Mouse (Mus musculus) large intestine, adult 2 months (tissue): ENCODE measurements at regions not wholly inside any gene's neighbourhood (a gene's known extent, or its start where the extent isn't known, plus 50 kb on each side); places are given as distances from the start of the nearest gene placed in this dataset.
A peak's percentile ranks its signal among the peaks of the same experiment; 100 is the strongest.
"Not testable (repeated sequence)": the region's sequence is repeated elsewhere in the genome, so short reads cannot be mapped to it uniquely, and the experiment has no call there.

Experiments
- DNase-seq: peaks from one replicate; pipeline ENCODE4 v3.0.0-alpha.2; 2012; ENCODE audit warnings: low read depth, low spot score
- WGBS: fragments of 180-500 bp; shearing (Covaris S2); methylation state at CpG from one replicate; pipeline ENCODE4 v1.1.7; 2018; 5-methylcytosine and 5-hydroxymethylcytosine counted together

DNA sequence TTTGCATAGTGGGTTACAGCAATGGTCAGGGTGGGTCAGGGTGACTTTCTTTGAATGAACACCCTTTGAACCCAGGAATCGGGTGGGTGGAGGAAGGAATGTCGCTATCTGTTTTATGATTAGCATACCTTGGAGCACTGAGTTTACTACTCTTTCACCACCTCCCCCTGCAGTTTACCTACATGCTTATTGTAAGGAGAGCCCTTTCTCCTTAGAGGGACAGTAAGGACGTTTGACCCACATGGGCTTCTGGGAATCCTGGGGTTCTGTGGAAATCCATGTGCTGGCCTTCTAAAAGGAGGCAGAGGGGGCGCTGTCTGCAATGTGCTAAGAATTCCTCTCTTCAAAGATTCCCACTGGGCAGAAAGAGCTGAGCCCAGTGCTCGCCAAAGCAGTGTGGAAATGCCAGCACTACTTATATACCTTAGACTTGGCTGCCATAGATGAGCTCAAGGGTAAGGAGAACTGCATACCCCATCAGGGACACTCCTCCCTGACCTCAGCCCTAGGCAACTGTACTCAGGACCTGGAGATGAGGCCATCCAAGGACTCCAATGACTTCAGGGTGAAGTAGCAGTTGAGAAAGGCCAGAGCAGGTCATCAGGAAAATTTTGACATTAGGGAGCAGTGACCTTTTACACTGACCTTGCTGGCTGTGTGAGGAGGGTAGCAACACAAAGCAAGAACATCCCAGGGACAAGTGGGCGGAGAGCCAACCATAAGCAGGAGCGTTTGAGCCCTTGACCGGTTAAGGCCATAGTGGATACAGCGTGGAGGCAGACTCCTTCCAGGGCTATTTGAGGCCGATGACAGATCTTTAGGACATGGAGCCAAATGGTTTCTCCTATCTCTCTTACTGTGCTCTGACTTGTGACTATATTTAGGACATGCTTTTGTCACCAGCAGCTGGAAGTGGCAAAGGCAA lies 133.2 kb downstream of the Tcp10c start:
- DNase-seq, result no peak
- WGBS, result 66% methylated on average over 10 of the region's 10 CpGs

- WGBS, result 75% methylated on average over 9 of the region's 9 CpGs
- no peak for DNase-seq
Measured at GRCm38 (mm10) chr17:13488608-13489324, 134.4 kb downstream of the Tcp10c start.

DNA sequence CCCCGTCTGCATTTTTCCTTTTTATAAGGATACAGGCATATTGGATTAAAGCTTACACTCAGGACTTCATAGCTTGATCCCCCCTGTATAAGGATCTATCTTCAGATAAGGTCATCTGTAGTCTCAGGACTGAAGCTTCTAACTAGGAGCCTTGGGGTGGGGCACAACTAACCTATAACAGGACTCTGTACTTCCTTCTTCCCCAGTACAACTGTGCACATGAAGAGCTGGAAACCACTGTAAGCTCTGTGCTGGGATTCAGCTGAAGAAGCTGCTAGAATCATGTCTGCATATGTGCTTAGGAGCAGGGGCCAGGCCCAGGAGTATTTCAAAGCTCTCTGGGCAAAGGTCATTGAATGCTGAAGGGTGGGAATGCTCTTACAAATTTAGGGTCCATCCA lies 137.9 kb downstream of the Tcp10c start:
- not testable (repeated sequence) for DNase-seq
- WGBS, result 81% methylated on average over 1 of the region's 1 CpGs

GRCm38 (mm10) chr17:13492649-13493277 lies 138.4 kb downstream of the Tcp10c start:
- WGBS, result 12% methylated on average over 4 of the region's 7 CpGs
- DNase-seq, result not testable (repeated sequence)

DNA sequence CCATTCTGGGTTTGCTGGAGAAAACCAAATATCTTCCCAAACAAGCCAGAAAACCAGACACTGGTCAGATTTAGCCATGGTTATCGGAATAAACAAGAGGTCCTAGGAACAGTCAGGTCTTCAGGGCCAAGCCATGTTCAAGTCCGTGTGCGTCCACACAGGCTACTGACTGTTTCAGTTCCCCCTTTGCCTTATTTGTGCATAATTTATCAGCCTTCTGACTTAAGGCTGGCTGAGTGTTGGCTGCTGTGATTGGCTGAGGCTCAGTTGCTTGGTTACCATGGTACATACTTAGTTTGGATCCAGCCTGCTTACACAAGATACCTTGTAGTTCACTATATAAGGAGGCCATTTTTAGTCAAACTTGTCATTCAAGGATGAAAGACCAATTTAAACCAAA lies 139.5 kb downstream of the Tcp10c start:
- WGBS, result 85% methylated on average over 3 of the region's 3 CpGs
- not testable (repeated sequence) for DNase-seq

DNA sequence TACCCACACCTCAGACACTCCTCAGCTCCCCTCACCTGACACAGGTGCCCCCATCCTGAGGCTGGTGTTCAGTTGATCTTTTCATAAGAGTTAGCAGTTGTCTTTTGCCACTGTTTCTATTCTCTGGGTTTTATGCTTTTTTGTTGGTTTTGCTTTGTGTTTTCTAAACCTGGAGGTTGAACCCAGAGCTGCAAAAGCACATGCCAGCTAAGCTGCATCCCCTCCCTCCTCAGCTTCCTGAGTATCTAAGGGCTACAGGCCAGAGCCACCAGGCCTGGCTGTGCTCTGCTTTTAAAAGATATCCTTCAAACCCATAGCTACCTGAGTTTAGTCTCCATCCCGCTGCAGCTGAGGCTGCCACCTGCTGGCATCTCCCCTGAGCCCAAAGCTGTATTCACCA lies 140.1 kb downstream of the Tcp10c start:
- DNase-seq, result not testable (repeated sequence)
- no CpG with 5 or more reads among the region's 1 CpGs for WGBS

GRCm38 (mm10) chr17:13504365-13504764 lies 150.0 kb downstream of the Tcp10c start:
- not testable (repeated sequence) for DNase-seq
- 80% methylated on average over 1 of the region's 1 CpGs for whole genome bisulfite sequencing

DNA sequence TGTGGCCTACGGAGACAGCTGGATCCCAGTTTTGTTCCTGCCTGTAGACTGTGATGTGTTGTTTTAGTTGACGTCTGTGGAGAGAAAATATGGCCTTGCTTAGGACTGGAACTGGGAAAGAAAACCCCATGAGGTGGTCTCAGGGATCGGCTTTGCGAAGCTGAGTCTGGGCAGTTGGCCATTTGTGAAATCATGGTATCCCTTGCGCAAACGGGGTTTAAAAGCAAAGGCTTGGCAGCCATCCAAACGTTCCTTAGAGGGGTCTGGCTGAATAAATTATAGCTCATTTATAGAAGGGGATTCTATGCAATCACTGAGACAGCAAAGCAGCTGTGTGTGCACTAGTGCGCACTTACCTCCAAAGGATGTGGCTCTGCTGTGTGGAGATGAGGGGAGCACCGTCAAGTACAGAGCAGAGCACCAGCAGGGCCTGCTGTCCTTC lies 150.5 kb downstream of the Tcp10c start:
- 66% methylated on average over 8 of the region's 9 CpGs for WGBS
- not testable (repeated sequence) for DNase-seq

GRCm38 (mm10) chr17:13507397-13508063 lies 153.2 kb downstream of the Tcp10c start:
- DNase-seq, result not testable (repeated sequence)
- 66% methylated on average over 2 of the region's 3 CpGs for WGBS

DNA sequence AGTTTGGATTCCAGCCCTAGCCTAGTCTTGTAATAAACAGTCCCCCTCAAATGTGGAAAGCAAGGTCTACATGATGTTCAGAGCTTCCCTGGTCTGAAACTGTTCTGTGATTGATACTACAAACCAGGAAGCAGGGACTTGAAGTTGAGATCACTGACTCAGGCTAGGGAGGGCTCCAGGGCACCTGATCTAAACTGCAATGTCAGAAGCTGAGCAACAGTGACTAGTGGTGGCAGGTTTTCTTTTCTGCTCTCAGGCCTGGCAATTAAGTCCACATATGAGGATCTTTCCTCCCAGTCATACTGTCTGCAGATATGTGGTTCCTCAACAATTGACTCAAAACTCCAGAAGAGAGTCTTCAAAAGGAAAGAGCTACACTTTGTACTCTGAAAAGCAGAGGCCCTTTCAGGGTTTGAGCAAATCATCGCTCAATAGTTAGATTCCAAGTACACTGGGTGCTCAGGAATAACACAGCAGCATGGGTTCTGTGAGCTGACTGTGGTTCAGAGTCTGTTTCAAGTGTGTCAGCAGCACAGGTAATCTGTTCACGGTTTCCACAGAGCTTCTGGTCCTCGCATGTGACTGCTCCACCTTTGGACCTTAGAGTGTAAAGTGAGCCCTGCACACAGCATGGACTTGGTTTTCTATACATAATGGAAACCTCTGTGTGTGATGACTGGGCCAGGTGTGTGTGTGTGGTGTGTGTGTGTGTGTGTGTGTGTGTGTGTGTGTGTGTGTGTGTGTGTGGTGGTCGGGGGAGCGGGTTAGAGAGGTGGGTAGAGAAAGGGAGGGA lies 165.2 kb downstream of the Tcp10c start:
- DNase-seq, result not testable (repeated sequence)
- WGBS, result 73% methylated on average over 5 of the region's 5 CpGs

DNA sequence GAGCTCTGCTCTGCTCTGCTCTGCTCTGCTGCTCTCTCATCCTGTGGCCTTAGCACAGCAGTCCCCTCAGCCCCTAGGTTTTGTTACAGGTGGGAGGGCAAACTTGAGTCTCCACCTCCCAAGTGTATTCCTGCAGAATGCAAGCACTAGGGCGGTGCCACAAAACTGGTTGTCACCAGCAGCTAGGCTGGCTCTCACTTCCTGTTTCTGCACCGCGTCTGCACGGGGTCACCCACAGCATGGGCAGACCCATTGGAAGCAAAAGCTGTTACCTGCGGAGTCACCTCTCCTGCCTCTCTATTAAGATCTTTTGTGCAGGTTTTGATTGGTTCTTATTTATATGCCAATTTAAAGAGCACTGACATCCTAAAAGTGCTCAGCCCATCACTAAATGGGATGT lies 178.2 kb downstream of the Tcp10c start:
- whole genome bisulfite sequencing, result 62% methylated on average over 5 of the region's 5 CpGs

DNA sequence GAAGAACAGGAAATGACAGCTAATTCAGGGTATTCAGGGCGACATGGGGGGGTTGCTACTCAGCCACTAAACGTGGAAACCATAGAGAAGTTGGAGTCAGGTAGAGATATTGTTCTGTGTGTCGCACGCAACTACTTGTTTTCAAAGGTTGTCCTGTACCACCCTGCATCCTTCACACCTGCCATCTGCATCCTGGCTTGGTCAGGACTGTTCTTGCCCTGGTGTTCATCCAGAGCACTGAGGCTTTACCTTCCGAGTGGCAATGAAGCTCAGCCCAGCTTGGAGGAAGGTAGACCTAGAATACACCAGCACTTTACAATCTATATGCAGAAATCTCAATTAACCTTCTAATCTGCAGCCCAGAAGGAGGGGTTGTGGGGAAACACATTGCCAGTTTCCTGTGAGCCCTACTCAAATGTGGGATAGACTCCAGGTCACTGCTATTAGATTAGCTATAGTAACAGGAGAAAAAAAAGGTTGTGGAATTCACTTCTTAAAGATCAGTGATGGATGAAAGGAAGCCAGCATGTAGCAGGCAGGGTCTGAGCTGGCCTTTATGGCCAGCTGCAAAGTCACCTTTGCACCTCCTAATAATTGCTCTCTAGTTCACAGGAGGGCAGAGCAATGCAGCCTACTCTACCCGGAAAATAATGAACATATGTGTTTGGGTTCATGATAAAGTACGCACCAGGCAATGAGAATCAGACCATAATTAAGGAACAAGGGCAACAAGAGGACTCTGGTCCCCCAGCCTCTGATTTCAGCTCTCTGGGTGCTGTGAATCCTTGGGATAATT lies 186.3 kb downstream of the Tcp10c start:
- WGBS, result 76% methylated on average over 7 of the region's 7 CpGs
- DNase-seq, result no peak

More for the DNA sequence above, 178.2 kb downstream of the Tcp10c start:
- DNase-seq, result not testable (repeated sequence)

GRCm38 (mm10) chr17:13541249-13541648 lies 186.9 kb downstream of the Tcp10c start:
- DNase-seq, result no peak
- whole genome bisulfite sequencing, result 68% methylated on average over 12 of the region's 12 CpGs

DNA sequence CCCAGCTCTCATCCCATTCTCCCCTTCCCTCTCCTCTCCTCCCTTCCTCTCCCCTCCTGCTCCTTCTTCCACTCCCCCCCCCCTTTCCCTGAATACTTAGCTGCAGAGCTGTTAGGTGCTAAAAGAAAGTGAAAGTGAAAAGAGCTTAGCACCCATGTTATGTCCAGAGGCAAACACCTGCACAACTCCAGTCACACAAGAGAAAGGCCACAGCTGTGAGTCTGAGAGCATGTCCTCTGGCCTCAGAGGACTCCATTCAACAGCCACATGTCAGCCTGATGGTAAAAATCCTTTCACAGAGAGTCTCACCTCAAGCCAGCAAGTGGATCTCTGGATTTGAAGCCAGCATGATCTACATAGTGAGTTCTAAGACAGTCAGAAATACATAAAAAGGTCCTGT lies 187.9 kb downstream of the Tcp10c start:
- DNase-seq, result peak; percentile 42

GRCm38 (mm10) chr17:13542856-13543255 lies 188.5 kb downstream of the Tcp10c start:
- DNase-seq, result no peak
- WGBS, result 75% methylated on average over 10 of the region's 10 CpGs

GRCm38 (mm10) chr17:13544036-13544795 lies 189.8 kb downstream of the Tcp10c start:
- no peak for DNase-seq
- WGBS, result 60% methylated on average over 2 of the region's 2 CpGs

DNA sequence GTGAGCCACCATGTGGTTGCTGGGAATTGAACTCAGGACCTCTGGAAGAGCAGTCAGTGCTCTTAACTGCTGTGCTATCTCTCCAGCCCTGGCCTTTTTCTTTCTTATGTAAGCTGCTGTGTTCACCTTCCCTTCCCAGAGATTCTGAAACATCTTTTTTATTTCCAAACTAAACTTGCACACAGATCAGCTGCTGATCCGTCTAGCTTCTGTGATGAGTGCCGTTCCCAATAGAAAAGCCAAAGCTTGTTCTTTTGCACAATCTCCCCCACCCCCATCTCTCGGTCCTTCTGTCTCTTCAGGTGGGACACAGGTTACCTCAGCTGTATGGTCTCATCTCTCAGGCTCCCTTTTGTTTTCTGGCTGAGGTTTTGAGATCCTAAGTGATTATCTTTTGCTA lies 191.9 kb downstream of the Tcp10c start:
- 65% methylated on average over 3 of the region's 3 CpGs for WGBS
- DNase-seq, result no peak
